In genomic region chr15:32240159-32240558, GRCm38 (mm10) we compare ENCODE assay signal across 29 mouse cellular contexts. TPM values are rescaled to one million over a fixed set of nuclear protein-coding genes. Genes with fewer than 3 reads are reported as not detected.
"Had no signal": no experiment of that assay in that cellular context is flagged by ENCODE, and none has a peak within 500 bp of the region (broad histone marks: within the 10 kb centered on the region; RNA-seq: fewer than 3 reads in every experiment).

No protein-coding gene starts in this region.

- H3K4me2 ChIP-seq: embryonic facial prominence, embryonic 12.5 days; embryonic facial prominence, embryonic 13.5 days; embryonic facial prominence, embryonic 15.5 days; forebrain, embryonic 12.5 days; forebrain, embryonic 13.5 days; forebrain, embryonic 15.5 days; heart, embryonic 11.5 days had no signal

- H3K9me3 ChIP-seq: embryonic facial prominence, embryonic 10.5 days; embryonic facial prominence, embryonic 12.5 days; embryonic facial prominence, embryonic 13.5 days; embryonic facial prominence, embryonic 15.5 days; forebrain, embryonic 10.5 days; forebrain, embryonic 12.5 days; forebrain, embryonic 13.5 days; forebrain, embryonic 15.5 days; heart, embryonic 10.5 days had no signal

- DNase-seq: cerebellum, adult 8-10 months; cerebellum, adult 9-10 months; cerebellum, adult 9-11 months; cerebellum, postnatal 10 days; cerebellum, postnatal 14 days; cerebellum, postnatal 25 days; cerebellum, postnatal 36 days; embryo, embryonic 11 days; gastrocnemius, adult 2 months; gastrocnemius, postnatal 10 days; gastrocnemius, postnatal 14 days; gastrocnemius, postnatal 25 days; gastrocnemius, postnatal 36 days; heart, adult 18-20 months; heart, adult 2 months had no signal

- H3K36me3 ChIP-seq: forebrain, embryonic 15.5 days had no signal

- H3K9ac ChIP-seq: embryonic facial prominence, embryonic 12.5 days; embryonic facial prominence, embryonic 13.5 days; embryonic facial prominence, embryonic 15.5 days; forebrain, embryonic 12.5 days; forebrain, embryonic 13.5 days; forebrain, embryonic 15.5 days had no signal

- H3K4me3 ChIP-seq: embryonic facial prominence, embryonic 10.5 days; embryonic facial prominence, embryonic 12.5 days; embryonic facial prominence, embryonic 13.5 days; embryonic facial prominence, embryonic 15.5 days; erythroblast, embryonic 14.5 days; forebrain, embryonic 10.5 days; forebrain, embryonic 12.5 days; forebrain, embryonic 13.5 days; forebrain, embryonic 15.5 days; gastrocnemius, adult 2 months; heart, adult 2 months; heart, embryonic 10.5 days had no signal

- ATAC-seq: forebrain, embryonic 13.5 days; forebrain, embryonic 15.5 days; forebrain, embryonic 16.5 days had no signal

- H3K27ac ChIP-seq: embryonic facial prominence, embryonic 10.5 days; embryonic facial prominence, embryonic 12.5 days; embryonic facial prominence, embryonic 13.5 days; embryonic facial prominence, embryonic 15.5 days; forebrain, embryonic 10.5 days; forebrain, embryonic 12.5 days; forebrain, embryonic 13.5 days; forebrain, embryonic 15.5 days; gastrocnemius, adult 2 months; heart, adult 2 months; heart, embryonic 10.5 days had no signal

- H3K27me3 ChIP-seq: embryonic facial prominence, embryonic 12.5 days; embryonic facial prominence, embryonic 13.5 days; embryonic facial prominence, embryonic 15.5 days; forebrain, embryonic 12.5 days; forebrain, embryonic 13.5 days; forebrain, embryonic 15.5 days had no signal

RNA-seq across cellular contexts. Expression of gene Sema5a, which starts 4.5 kb away (rescaled TPM):
- total RNA-seq: common myeloid progenitor, adult 5-6 weeks; granulocyte monocyte progenitor cell, adult 5-6 weeks had no signal
- polyA plus RNA-seq: erythroblast, embryonic 14.5 days had no signal
